Mouse (Mus musculus) thymus, postnatal 36 days (tissue): ENCODE data around the gene Tcf3.

Experiments used
- DNase-seq, 2 experiments: peaks; one replicate each; pipeline ENCODE4 v3.0.0; 2022; ENCODE audit warnings: mixed read lengths in 2 of 2

Gene Tcf3

GRCm38 (mm10) chr10:80433513-80434232, at the start of gene Tcf3:
Tcf3 (minus strand) TSS chr10:80433647.
- DNase-seq: peak; percentile 92 to 93

GRCm38 (mm10) chr10:80481002-80481401, 47.6 kb upstream of the Tcf3 start:
- DNase-seq: peak; percentile 27 to 55

GRCm38 (mm10) chr10:80478531-80478930, 45.1 kb upstream of the Tcf3 start:
- DNase-seq: no peak

- DNase-seq: peak; percentile 87 to 89
Measured at GRCm38 (mm10) chr10:80475290-80475959, 42.0 kb upstream of the Tcf3 start.

- DNase-seq: no peak
Measured at GRCm38 (mm10) chr10:80465066-80465465, 31.6 kb upstream of the Tcf3 start.

- DNase-seq: no peak
Measured at GRCm38 (mm10) chr10:80464381-80465035, 31.1 kb upstream of the Tcf3 start.

GRCm38 (mm10) chr10:80461346-80461745, 27.9 kb upstream of the Tcf3 start:
- DNase-seq: no peak

GRCm38 (mm10) chr10:80460324-80460723, 26.9 kb upstream of the Tcf3 start:
- no peak for DNase-seq

- DNase-seq: no peak
Measured at GRCm38 (mm10) chr10:80459671-80460070, 26.2 kb upstream of the Tcf3 start.

GRCm38 (mm10) chr10:80459236-80459635, 25.8 kb upstream of the Tcf3 start:
- DNase-seq: no peak

- no peak for DNase-seq
Measured at GRCm38 (mm10) chr10:80455697-80456096, 22.2 kb upstream of the Tcf3 start.

GRCm38 (mm10) chr10:80454781-80455180, 21.3 kb upstream of the Tcf3 start:
- no peak for DNase-seq

- no peak for DNase-seq
Measured at GRCm38 (mm10) chr10:80453601-80454000, 20.2 kb upstream of the Tcf3 start.

GRCm38 (mm10) chr10:80450599-80450998, 17.2 kb upstream of the Tcf3 start:
- no peak for DNase-seq

- DNase-seq: peak; percentile 81 to 82
Measured at GRCm38 (mm10) chr10:80445898-80446601, 12.6 kb upstream of the Tcf3 start.

- no peak for DNase-seq
Measured at GRCm38 (mm10) chr10:80445052-80445451, 11.6 kb upstream of the Tcf3 start.

- no peak for DNase-seq
Measured at GRCm38 (mm10) chr10:80444339-80445045, 11.0 kb upstream of the Tcf3 start.

GRCm38 (mm10) chr10:80443575-80444278, 10.3 kb upstream of the Tcf3 start:
- DNase-seq: no peak

GRCm38 (mm10) chr10:80442989-80443388, 9.5 kb upstream of the Tcf3 start:
- DNase-seq: no peak

- no peak for DNase-seq
Measured at GRCm38 (mm10) chr10:80441598-80441997, 8.2 kb upstream of the Tcf3 start.

GRCm38 (mm10) chr10:80440031-80440430, 6.6 kb upstream of the Tcf3 start:
- DNase-seq: no peak

GRCm38 (mm10) chr10:80437973-80438372, 4.5 kb upstream of the Tcf3 start:
- no peak for DNase-seq
